Mouse (Mus musculus) C2C12 (cell line): Measurements from ENCODE around the gene Dnmt3l.

Source experiments
- CEBPB ChIP-seq: IDR thresholded peaks from one replicate; pipeline ENCODE4 v1.6.1; 2011; ENCODE audit warnings: low read depth, mild to moderate bottlenecking, control low read depth, moderate library complexity
- CTCF ChIP-seq: IDR thresholded peaks from one replicate; pipeline ENCODE4 v1.5.1; 2011; ENCODE audit not compliant: control insufficient read depth, insufficient read depth, insufficient read length
- MYOD1 ChIP-seq: IDR thresholded peaks from one replicate; pipeline ENCODE4 v1.6.1; 2011; ENCODE audit warnings: low read depth; ENCODE audit not compliant: control insufficient read depth, insufficient read length

DNA sequence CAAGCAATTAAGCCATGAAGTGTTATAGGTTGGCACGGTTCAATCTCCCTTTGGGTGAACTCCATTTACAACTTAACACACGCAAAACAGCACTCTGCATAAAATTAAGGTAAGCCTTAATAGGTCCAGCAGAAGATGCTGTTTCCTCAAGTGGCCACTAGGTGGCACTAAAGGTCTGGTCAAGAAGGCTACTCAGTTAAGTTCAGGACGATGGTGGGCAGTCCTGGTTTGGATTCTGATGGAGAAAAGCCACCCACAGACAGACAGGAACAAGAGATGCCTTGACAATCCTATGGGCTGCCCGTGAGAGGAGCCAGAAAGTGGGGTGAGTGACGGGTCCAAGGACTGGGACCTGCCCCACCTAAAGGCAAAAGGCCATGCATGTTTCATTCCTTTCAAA is 13.6 kb upstream of the Dnmt3l start:
- TF ChIP-seq CEBPB (no peak), CTCF (peak; percentile 37), MYOD1 (no peak)
